Mouse (Mus musculus): ENCODE measurements around the gene Col16a1.

Col16a1 gene

DNA sequence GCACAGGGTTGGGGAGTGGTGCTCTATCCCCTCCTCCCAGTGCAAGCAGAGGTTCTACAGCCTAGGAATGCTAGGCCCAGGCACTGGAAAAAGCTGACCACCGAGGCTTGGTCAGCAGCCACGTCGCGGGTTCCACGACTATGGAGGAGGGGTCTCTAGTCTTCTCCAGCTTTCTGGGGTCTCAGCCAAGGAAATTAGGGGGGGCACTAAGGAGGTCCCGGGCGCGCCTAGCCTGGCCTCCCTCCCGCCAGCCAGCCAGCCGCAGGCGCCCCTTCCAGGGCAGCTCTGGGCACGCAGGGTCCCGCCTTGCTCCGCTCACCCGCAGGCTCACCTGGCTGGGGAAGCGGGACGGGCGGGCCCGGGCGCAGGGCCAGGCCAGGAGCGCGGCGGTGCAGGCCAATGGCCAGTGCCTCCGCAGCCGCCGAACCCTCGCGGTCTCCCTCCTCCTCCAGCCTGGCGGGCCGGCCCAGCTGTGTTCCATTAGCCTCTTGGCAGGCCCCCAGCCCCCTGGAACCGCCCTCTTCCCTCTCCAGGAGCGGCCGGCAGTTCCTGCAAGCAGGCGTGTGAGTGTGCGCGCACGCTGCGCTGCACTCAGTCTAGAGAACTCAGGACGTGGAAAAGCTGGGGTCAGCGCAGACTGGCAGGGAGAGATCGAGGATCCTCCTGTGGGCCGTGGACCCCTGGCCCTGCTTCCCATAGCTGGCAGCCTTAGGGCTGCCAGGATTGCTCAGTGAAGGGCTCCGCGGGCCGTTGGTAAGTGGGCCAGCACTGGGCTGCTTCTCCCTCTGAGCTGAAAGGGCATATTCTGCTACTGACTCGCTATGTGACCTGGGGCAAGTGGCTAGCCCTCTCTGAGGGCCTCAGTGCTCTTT lies at the start of gene Col16a1:
Col16a1 (plus strand) TSS at position 510 of the 872 bp plus-strand sequence.
- no peak for DNase-seq (ENCODE audit: low read depth in 1 of 2, low spot score in 2 of 2)

DNA sequence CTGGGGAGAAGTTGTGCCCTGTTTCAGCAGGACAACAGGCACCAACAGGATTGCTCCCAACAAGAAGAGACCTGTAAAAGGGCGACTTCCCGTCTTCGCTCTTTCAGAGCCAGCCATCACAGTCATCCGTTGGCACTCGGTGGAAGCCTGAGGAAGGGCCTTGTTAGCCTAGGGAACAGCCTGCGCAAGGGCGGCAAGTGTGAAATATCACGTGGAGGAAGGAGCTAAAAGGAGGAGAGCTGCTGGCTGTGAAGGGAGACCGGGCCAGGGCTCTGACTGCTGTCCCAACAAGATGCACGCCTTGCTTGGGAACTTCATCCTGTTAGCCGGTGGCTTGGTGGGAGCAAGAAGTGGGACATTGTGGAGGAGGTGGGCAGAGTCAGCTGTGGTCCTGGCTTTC lies 49.5 kb upstream of the Col16a1 start:
- no peak for DNase-seq (ENCODE audit: low read depth in 1 of 2, low spot score in 2 of 2)

DNA sequence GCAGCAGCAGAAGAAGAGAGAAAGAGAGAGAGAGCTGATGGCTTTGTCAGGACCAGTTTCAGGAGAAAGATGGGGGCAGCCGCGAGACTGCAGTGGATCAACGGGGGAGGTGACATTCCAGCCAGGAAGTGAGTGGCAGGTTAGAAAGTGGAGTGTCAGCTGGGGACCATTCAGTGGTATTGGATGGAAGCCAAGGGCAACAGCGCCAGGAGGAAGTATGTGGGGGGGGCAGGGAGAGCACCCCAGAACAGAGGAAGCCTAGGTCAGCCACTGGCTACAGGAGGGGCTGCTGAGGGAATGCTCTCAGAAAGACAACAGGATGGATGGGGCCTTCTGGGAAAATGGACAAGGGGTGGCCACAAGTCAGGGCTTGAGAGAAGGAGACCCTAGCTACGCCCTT lies 45.9 kb upstream of the Col16a1 start:
- no peak for DNase-seq (ENCODE audit: low read depth in 1 of 2, low spot score in 2 of 2)

DNA sequence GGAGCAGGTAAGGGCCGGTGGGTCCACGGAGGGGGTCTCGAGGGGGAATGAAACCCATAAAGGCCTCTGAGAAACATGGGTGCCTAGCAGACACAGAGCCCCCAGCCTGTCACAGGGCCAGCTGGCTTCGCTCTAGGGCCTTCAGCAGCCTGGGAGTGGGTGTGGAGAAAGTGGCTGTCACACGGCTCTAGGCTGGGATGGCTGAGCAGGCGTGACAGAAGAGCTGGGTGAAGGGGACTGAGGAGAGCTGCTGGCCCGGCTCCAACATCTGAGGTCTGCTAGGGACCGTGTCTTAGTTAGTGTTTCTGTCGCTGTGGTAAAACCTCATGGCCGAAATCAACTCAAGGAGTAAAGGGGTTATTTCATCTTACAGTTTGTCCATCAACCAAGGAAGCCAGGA lies 45.5 kb upstream of the Col16a1 start:
- no peak for DNase-seq (ENCODE audit: low read depth in 1 of 2, low spot score in 2 of 2)

DNA sequence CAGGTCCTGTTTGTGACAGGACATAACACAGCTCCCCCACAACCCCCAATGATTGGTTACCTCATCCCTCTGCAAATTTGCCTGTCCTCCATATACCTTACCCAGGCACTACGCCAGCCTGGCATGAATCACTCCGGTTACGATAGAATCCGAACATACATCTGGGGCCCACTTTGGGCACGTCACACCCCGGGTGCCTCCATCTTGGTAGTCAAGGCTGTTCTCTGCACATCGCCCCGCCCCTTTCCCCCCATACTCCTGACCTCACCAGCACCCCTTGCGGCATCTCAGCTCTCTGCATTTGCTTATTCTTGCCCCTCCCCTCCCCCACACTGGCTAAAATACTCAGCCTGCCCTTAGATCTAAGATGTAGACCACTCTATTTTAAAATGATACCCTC lies 42.0 kb upstream of the Col16a1 start:
- DNase-seq (ENCODE audit: low read depth in 1 of 2, low spot score in 2 of 2) = no peak

DNA sequence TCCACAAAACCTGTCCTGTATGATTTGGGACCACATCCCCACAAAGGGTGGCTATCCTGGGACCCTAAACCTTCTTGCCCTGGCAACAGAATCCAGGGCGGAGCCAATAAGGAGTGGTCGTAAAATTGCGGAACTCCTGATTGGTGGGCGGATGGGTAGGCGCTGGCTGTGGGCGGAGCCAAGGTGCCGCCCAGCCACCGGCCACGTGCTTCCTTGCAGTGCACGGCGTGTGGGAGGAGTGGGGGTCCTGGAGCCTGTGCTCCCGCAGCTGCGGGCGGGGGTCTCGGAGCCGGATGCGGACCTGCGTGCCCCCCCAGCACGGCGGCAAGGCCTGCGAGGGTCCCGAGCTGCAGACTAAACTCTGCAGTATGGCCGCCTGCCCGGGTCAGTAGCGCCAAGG lies 41.1 kb upstream of the Col16a1 start:
- no peak for DNase-seq (ENCODE audit: low read depth in 1 of 2, low spot score in 2 of 2)

DNA sequence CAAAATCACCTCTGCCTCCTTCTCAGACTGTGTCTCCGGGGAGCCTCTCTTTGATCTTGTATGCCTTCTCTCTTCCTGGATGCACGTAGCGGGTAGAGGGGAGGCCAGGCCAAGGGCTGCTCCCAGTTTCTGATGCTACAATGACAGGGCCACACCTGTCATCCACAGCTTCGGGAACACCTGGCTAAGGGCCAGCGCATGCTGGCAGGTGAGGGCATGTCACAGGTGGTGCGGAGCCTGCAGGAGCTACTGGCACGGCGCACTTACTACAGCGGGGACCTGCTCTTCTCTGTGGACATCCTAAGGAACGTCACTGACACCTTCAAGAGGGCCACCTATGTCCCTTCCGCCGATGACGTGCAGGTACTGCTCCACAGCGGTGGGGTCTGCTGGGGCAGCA lies 38.6 kb upstream of the Col16a1 start:
- DNase-seq (ENCODE audit: low read depth in 1 of 2, low spot score in 2 of 2) = no peak

DNA sequence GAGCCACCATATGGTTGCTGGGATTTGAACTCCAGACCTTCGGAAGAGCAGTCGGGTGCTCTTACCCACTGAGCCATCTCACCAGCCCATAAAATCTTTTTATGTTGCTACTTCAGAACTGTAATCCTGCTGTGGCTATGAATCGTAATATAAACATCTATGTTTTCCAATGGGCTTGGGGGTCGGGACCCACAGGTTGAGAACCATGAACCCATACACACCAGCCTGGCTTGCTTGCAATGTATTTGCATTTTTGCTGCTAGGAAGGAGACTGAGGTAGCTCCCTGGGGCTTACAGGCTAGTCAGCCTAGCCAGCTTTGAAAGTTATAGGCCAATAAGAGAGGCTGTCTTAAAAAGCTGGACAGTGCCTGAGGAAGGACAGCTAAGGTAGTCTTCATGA lies 36.9 kb upstream of the Col16a1 start:
- no peak for DNase-seq (ENCODE audit: low read depth in 1 of 2, low spot score in 2 of 2)

DNA sequence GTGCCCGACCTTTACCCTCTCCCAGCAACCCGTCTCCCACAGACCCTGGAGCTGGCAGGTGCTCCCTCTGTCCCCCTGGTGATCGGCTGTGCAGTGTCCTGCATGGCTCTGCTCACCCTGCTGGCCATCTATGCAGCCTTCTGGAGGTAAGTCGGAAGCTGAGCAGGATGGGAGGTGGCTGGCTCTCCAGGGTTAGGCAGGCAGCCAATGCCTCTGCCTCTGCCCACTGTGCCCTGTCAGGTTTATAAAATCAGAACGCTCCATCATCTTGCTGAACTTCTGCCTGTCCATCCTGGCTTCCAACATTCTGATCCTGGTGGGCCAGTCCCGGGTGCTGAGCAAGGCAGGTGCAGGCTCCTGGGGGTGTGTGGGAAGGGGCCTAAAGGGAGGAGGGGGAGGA lies 35.4 kb upstream of the Col16a1 start:
- DNase-seq (ENCODE audit: low read depth in 1 of 2, low spot score in 2 of 2) = no peak

DNA sequence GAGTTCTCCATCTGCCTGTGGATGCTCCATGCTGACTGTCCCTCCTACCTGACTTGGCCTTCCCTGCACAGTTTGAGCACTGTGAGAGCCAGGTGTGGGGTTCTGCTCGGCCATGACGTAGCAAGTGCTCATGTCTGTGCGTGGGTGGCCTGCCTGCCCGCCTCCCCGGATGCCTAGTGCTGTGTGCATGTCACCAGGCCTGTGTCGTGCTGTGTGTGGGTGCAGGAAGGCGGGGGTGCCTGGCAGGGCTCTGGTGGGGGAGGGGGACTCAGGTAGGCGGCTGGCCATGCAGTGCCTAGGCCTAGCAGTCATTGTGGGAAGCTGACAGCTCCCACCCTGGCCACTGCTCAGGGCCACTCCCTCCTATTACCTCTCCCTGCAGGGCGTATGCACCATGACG lies 34.5 kb upstream of the Col16a1 start:
- DNase-seq (ENCODE audit: low read depth in 1 of 2, low spot score in 2 of 2) = no peak

DNA sequence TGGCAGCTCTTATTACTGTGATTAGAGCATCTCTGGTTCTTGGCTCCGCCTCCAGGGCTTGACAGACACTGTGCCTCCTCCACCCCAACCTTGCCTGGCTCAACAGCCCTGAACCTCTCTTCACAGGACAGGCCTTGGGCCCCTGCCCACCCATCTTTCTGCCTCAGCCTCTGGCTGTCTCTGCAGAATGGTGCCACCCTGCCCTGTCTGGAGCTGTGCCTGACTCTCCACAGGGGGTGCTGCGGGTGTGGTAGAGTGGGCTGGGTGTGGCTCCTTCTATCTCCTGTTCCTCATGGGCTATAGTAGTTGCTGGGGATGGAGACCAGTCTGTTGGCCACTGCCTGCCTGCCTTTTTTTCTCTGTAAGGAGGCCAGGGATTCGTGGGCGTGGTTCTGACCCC lies 31.6 kb upstream of the Col16a1 start:
- DNase-seq (ENCODE audit: low read depth in 1 of 2, low spot score in 2 of 2) = no peak

DNA sequence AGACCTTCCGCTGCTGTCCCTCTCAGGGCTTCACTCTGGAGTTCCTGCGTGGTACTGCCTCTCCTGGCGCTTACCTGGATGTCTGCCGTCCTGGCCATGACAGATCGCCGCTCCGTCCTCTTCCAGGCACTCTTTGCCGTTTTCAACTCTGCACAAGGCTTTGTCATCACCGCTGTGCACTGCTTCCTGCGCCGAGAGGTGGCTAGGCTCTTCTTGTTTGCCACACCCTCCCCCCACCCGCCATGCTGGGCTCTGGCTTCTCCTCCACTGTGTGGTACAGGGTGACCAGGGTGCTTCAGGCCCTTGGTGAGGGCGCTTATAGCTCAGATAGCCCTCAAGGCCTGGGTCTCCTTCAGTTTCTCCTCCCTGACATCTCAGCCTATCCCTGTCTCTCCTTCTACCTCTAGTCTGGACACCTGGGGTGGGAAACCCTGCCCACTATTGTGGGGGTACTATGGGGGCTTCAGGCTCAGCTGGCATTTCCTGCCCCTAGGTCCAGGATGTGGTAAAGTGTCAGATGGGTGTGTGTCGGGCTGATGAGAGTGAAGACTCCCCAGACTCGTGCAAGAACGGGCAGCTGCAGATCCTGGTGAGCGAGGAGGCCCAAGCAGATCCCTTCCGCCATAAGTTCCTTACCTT lies 30.5 kb upstream of the Col16a1 start:
- DNase-seq (ENCODE audit: low read depth in 1 of 2, low spot score in 2 of 2) = no peak

DNA sequence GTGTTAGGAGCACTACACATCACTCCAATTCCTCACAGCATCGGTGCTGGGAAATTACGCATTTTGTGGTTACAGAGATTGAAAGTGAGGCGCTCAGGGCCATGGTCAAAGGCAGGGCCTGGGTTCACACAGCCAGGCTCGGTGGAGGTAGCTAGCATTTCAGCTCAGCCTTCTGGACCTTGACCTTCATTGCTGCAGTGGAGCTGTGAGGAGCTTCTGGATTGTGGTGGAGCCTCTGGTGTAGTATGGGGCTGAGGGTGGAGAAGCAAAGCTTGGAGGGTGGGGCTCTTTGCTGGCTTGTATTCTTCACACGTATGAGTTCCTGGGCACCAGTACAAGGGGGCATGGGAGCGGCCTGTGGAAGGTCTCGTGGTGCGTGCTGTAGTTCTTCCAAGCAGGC lies 24.7 kb upstream of the Col16a1 start:
- no peak for DNase-seq (ENCODE audit: low read depth in 1 of 2, low spot score in 2 of 2)

DNA sequence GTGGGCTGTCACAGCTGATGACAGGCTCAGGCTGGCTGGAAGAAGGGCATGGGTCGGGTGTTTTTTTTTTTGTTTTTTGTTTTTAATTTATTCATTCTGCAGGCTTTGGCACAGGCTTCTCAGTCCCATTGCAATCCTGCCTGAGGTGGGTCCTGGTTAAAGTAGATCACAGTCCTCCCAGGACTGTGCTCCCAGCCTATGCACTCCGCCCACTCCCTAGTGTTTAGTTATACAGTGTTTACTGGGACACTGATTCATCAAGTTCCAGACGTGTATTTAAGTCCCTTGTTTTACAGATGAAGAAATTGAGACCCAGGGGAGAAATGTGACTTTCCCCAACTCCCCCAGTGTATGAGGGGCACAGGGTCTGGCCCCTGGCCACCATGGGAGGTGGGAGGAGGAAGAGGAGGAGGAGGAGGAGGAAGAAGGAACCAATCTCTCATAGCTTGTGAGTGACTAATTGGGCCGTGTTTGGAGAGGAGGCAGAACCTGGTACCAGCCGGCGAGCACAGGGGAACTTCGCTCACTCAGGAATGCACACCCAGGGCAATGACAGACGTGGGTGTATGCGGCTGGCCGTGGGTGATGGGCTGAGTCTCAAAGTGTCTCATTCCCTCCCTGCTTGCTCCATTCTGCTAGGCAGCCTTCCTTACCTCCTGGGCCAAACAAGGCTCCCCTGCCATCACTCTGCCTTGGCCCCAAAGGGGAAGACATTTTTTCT lies 24.0 kb upstream of the Col16a1 start:
- no peak for DNase-seq (ENCODE audit: low read depth in 1 of 2, low spot score in 2 of 2)

DNA sequence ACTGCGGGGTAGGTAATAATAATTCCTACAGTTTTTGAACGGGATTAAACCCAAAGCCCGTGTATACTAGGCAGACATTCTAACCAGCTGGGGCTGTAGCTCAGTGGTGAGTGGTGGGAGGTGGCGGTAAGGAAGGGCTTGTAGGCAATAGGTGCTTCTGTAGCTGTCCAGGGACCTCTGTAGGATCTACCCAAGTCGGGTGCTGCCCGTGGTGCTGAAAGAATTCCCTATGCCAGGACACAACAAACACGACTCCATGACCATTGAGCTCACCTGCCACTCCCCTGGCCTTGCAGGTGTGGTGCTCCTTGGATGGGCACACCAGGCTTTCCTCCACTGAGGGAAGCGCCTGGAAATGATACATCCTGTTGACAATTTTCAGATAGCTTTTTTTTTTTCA lies 22.1 kb upstream of the Col16a1 start:
- no peak for DNase-seq (ENCODE audit: low read depth in 1 of 2, low spot score in 2 of 2)

DNA sequence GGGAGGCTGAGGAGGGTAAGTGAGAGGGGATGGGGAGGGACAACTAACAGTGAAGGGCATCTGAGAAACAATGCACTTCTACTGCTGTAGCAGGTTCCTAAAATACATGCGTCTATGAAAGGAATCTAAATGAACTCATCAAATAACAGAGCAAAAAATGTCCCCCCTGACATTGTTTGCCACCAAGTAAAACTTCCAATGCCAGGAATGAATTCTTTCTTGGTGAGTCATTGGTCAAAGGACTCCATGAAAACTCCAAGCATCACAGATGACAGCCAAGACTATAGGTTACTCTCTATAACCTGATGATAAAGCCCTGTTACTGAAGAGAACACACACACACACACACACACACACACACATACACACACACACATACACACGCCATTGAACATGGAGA lies 16.5 kb upstream of the Col16a1 start:
- no peak for DNase-seq (ENCODE audit: low read depth in 1 of 2, low spot score in 2 of 2)

DNA sequence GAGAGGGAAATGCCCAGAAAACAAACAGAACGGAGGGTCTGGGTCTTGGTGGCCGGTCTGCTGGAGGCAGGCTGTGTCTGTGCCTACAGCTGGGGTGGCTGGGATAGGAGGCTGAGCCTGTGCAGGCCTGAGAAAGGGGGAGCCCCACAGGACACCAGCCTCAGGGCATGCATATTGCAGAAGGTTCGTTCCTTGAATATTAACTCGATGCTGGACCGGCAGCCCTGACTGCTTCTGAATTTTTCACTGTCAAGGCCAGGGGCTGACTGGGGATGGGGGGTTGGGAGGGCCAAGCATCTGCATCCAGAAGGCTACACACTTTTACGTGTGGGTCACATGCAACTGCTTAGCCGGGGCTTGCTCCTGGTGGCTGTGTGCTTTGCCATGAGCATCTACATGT lies 14.1 kb upstream of the Col16a1 start:
- no peak for DNase-seq (ENCODE audit: low read depth in 1 of 2, low spot score in 2 of 2)

DNA sequence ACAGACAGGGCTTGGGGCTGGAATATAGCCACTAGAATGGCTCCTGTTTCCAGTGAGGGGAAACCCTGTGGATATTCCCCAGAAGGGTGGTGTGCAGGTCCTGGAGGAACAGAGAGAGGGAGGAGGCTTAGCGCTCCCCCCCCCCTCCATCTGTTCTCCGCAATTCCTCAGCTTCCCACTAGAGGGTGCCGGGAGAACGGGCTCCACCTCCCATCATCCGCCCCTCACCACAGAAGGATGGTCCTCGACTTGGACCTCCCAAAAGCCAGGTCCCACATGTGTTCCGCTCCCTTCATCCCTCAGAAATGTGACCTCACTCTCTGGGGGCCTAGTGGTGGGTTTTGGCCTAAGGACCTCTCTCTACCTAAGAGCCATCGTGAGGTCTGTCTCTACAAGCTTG lies 11.5 kb upstream of the Col16a1 start:
- DNase-seq (ENCODE audit: low read depth in 1 of 2, low spot score in 2 of 2) = no peak

DNA sequence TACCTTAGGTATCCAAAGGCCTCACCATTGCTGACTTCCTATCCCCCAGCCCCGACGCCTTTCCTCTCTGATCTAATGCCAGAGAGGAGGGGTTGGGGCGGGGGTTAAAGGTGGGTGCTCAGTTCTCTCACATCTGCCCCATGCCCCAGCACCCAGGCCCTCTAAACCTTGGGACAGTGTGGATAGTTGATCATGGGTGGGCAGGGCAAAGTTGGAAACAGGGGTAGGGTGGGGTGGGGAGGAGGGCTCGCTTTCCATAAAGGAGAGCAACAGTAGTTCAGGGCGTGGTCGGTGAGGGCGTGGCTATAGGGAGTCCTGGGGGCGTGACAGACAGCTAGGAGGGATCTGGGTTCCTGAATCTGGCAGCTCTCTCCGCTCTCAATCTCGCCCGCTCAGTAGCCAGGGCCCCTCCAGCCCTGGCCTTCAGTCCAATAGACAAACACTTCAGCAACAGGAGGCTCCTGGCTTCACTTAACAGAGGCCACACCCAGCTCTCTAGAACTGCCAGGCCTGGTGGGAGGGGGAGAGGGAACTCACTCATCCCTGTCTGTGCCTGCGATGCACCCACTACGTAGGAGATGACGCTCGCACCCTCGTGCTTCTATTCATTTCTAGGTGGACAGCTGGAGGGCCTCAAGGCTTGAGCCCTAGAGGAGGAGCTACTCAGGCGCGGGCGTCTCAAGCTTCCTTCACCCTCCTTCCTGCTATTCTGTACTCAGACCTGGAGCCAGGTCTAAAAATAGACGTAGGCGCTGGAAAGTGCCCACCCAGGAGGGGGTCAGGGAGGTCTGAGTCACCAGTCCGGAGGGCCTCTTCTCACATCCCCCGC lies 10.9 kb upstream of the Col16a1 start:
- no peak for DNase-seq (ENCODE audit: low read depth in 1 of 2, low spot score in 2 of 2)

DNA sequence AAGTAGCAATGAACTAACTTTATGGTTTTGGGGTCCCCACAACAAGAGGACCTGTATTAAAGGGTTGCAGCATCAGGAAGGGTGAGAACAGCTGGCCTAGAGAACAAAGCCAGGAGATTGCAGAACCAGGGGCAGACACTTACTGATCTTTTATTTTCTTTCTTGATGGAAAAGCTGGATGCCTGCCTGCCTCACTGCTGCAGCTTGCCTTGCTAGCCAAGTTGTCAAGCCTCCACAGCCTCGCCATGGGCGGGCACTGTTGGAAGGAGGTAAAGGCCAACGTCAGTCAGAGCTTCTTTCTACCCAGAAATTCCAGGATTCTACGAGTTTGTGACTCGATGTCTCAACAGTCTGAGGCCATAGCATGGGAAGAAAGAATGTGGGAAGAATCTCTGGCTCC lies 8.3 kb upstream of the Col16a1 start:
- DNase-seq (ENCODE audit: low read depth in 1 of 2, low spot score in 2 of 2) = no peak

DNA sequence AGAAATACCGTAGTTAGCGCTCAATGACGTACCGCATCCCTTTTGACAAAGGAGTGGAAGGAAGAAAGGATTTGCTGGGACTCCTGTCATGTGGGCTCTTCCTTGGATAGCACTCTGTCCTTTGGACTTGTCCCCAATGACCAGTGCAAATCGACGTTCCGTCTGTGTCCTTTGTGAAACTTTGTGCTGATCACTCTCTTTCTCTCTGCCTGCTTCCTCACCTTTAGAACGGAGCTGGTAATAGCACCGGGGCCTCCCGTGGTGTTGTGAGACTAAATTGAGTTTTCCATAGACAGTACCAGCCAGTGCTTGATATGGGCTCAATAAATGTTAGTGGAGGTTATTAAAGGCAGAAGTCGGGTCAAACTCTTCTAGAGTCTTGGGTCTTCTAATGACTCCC lies 6.6 kb upstream of the Col16a1 start:
- no peak for DNase-seq (ENCODE audit: low read depth in 1 of 2, low spot score in 2 of 2)

All from monocyte, adult 2 months (primary cell).